In genomic region chr6:115123262-115124201, GRCm38 (mm10) we compare ENCODE assay signal across 9 mouse cellular contexts. TPM values are rescaled to one million over a fixed set of nuclear protein-coding genes. Genes with fewer than 3 reads are reported as not detected.
DNase-seq lines count a peak whose midpoint lies in the region; ATAC-seq and TF ChIP-seq lines count a peak whose summit lies in the region.
"Had no signal": no experiment of that assay in that cellular context is flagged by ENCODE, and none has a peak within 500 bp of the region (broad histone marks: within the 10 kb centered on the region; RNA-seq: fewer than 3 reads in every experiment).

No protein-coding gene starts in this region.

- H3K4me1 ChIP-seq in heart, adult 2 months (ENCODE audit: control insufficient read depth, insufficient read depth, low read length) = no peaks in the 10 kb centered on the region; the same call in 1 of the 2 replicates

- no peaks in the 10 kb centered on the region for H3K79me2 ChIP-seq in heart, adult 2 months (replicated peaks; ENCODE audit: control insufficient read depth, insufficient read depth, low read length)

- H3K27ac ChIP-seq in heart, adult 2 months = no peak overlapping the region

- WGBS in heart, adult 2 months = 30% methylated on average over 10 of the region's 10 CpGs

- no peak for TF ChIP-seq POLR2A in heart, adult 2 months (IDR thresholded peaks at IDR 0.05; ENCODE audit: insufficient read depth, low read depth, low read length)

- no peaks in the 10 kb centered on the region for H3K27me3 ChIP-seq in heart, adult 2 months (ENCODE audit: control insufficient read depth, insufficient read depth, low read length)

- no peak overlapping the region for H3K9ac ChIP-seq in heart, adult 2 months (ENCODE audit: low read depth, low read length)

- no peak for TF ChIP-seq CTCF in heart, adult 2 months (IDR thresholded peaks at IDR 0.05)

- TF ChIP-seq EP300 in heart, adult 2 months (IDR thresholded peaks at IDR 0.05; ENCODE audit: insufficient read depth, low read depth, low read length) = no peak

- ATAC-seq in common myeloid progenitor, adult 5-6 weeks (replicated peaks; ENCODE audit: low read depth, poor library complexity, severe bottlenecking) = peak; percentile 96

- intact Hi-C loops in heart, adult 2 months (cut with DNase I) = no loop called here

- no peak overlapping the region for H3K4me3 ChIP-seq in heart, adult 2 months
- H3K4me3 ChIP-seq: erythroblast, embryonic 14.5 days had no signal

- DNase-seq in 3134 (ENCODE audit: extremely low read depth, insufficient read length, low spot score) (peak; percentile 77), MN1 (ENCODE audit: low spot score) (peak; percentile 78)
- peak; percentile 23 to 24 for DNase-seq in heart, adult 2 months
- DNase-seq in layer of hippocampus, adult 9-11 months = peak; percentile 88
- peak; percentile 38 for DNase-seq in lung, postnatal 10 days
- DNase-seq in right cerebral cortex, adult 2 months (ENCODE audit: low spot score in 2 of 2) = peak; percentile 74 to 78
- no peak for DNase-seq in urinary bladder, postnatal 36 days (ENCODE audit: low spot score in 2 of 2)

- H3K36me3 ChIP-seq in heart, adult 2 months (ENCODE audit: control insufficient read depth, insufficient read depth, low read length) = no peaks in the 10 kb centered on the region

RNA-seq across cellular contexts. Expression of gene Syn2, which starts 11.2 kb away (rescaled TPM):
- not detected in 2 replicates for total RNA-seq in common myeloid progenitor, adult 5-6 weeks (2017)
- 1 to 10 TPM; 4.4 to 4.5 TPM for total RNA-seq in heart, adult 2 months (2021)
- polyA plus RNA-seq in heart, adult 2 months (2012; rRNA removed) = 5.4 and 5.6 TPM in 2 replicates
- polyA plus RNA-seq: erythroblast, embryonic 14.5 days had no signal

Comparison
In these comparisons a context has a peak if more than half of its experiments do, and no peak if none do; other contexts are left out.
1. DNase-seq: peak in 3134 (single experiment), MN1 (single experiment), heart, adult 2 months (2 of 2), layer of hippocampus, adult 9-11 months (single experiment), lung, postnatal 10 days (single experiment) and right cerebral cortex, adult 2 months (2 of 2); none in urinary bladder, postnatal 36 days (0 of 2).